Mouse (Mus musculus) ES-E14 (cell line): ENCODE results near the gene Snrnp70. TPM values are rescaled to one million over a fixed set of nuclear protein-coding genes. Genes with fewer than 3 reads are reported as not detected.

Experiments
- DNase-seq: peaks from one replicate; pipeline ENCODE4 v3.0.0-alpha.2; 2013; ENCODE audit warnings: low read depth, low spot score
- H3K27ac ChIP-seq: 2 replicates; pipeline ENCODE4 v1.5.1; 2012; ENCODE audit warnings: low read depth, mild to moderate bottlenecking, low read length, moderate library complexity, mixed read lengths; ENCODE audit not compliant: poor library complexity, insufficient read depth, severe bottlenecking
- H3K36me3 ChIP-seq: 2 replicates; pipeline ENCODE4 v1.6.1; 2012; ENCODE audit warnings: mild to moderate bottlenecking, low read length, moderate library complexity, mixed read lengths; ENCODE audit not compliant: control insufficient read depth, poor library complexity, insufficient read depth, severe bottlenecking
- H3K4me1 ChIP-seq, 2 experiments: fragments of 150-350 bp in 1 of 2; sonication (generic) in 1 of 2; 2 replicates each; pipeline ENCODE4 v1.6.1; 2012; ENCODE audit warnings: low read length in 2 of 2, mild to moderate bottlenecking in 1 of 2, mixed read lengths in 1 of 2; ENCODE audit not compliant: control insufficient read depth in 2 of 2, insufficient read depth in 2 of 2, poor library complexity in 1 of 2
- H3K4me3 ChIP-seq, 2 experiments: fragments of 150-350 bp in 1 of 2; sonication (generic) in 1 of 2; 2 replicates each; pipeline ENCODE4 v1.5.1; 2012; ENCODE audit warnings: low read length in 2 of 2, low read depth in 1 of 2, mild to moderate bottlenecking in 1 of 2, mixed read lengths in 1 of 2; ENCODE audit not compliant: insufficient read depth in 1 of 2, poor library complexity in 1 of 2, severe bottlenecking in 1 of 2
- H3K9ac ChIP-seq: 2 replicates; pipeline ENCODE4 v1.6.1; 2012; ENCODE audit warnings: low read depth, mild to moderate bottlenecking, low read length, mixed read lengths; ENCODE audit not compliant: poor library complexity, insufficient read depth, severe bottlenecking
- H3K9me3 ChIP-seq: fragments of 150-350 bp; sonication (generic); 2 replicates; pipeline ENCODE4 v1.6.1; 2012; ENCODE audit warnings: low read depth, mild to moderate bottlenecking, low read length; ENCODE audit not compliant: control insufficient read depth, insufficient read depth
- CHD2 ChIP-seq: IDR thresholded peaks from 2 replicates; pipeline ENCODE4 v1.6.1; 2014; ENCODE audit warnings: mild to moderate bottlenecking, low read depth, low read length, inconsistent platforms
- HCFC1 ChIP-seq: IDR thresholded peaks from 2 replicates; pipeline ENCODE4 v1.6.1; 2012; ENCODE audit warnings: low read length, inconsistent platforms, borderline replicate concordance; ENCODE audit not compliant: insufficient read depth
- MAFK ChIP-seq: IDR thresholded peaks from 2 replicates; pipeline ENCODE4 v1.6.1; 2014; ENCODE audit warnings: mild to moderate bottlenecking, low read depth, low read length, inconsistent platforms; ENCODE audit not compliant: insufficient read depth
- ZC3H11A ChIP-seq: IDR thresholded peaks from 2 replicates; pipeline ENCODE4 v1.6.1; 2012; ENCODE audit warnings: low read depth, mild to moderate bottlenecking, inconsistent platforms, low read length, borderline replicate concordance
- ZNF384 ChIP-seq: IDR thresholded peaks from 2 replicates; pipeline ENCODE4 v1.6.1; 2012; ENCODE audit warnings: low read depth, low read length, inconsistent platforms
- in situ Hi-C, 2 experiments: fragments of 600-800 bp; cut with MboI; formaldehyde crosslinking; loops; one replicate each; pipeline ENCODE4 v1.15.1; 2025; ENCODE audit warnings: low sequenced_read_pairs in 2 of 2, inconsistent platforms in 1 of 2; ENCODE audit not compliant: unreplicated experiment in 2 of 2
- total RNA-seq: library from RNA; depleted of rRNA; stranded (reverse); fragments of 300-350 nt; gene quantifications from 2 replicates; pipeline ENCODE4 v1.2.3, GENCODE M21; 2012

Gene Snrnp70
- total RNA-seq, 1 experiment: 303 TPM

DNA sequence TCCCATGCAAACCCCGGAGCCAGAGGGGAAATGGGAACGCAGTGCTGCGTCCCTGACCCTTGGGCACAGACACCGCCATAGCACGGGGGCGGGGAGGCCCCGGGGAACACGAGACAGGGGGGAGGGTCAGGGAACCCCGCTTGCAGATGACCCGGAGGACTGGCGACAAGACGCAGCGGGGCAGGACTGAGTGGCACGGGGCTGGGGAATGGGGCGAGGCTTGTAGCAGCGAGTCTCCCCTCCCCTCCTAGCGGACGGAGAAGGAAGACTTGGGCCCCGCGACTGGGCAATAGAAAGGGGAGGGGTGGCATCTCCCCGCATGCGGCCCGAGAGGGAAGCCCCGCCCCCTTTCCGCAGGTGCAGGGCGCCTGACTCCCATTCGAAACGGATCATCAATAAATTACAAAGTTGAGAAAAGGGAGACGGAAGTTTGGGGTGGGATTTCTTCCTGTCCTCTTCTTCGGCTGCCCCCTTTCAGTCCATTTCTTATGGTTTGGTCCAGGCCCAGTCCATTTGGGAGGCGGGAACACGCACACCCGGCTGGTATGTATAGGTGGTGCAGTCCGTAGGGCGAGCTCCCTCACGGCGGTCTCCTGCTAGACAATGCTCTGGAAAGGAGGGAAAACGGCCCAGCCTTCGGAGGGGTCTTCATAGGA, 56.0 kb downstream of the Snrnp70 start:
- no peak overlapping the region for H3K27ac ChIP-seq
- DNase-seq: no peak
- no peaks in the 10 kb centered on the region for H3K9me3 ChIP-seq
- H3K4me3 ChIP-seq: peak overlapping the region; percentile 22 to 61
- peak overlapping the region; percentile 35; the same call in 1 of the 2 replicates for H3K9ac ChIP-seq
- in situ Hi-C loops: no loop called here
- H3K4me1 ChIP-seq: peaks cover 0 to 40% of the 10 kb centered on the region in 2 experiments; a peak in 3 of 4 replicates
- TF ChIP-seq HCFC1 (0 out of 2 replicates have a peak, but pooled peaks have one; percentile 17), CHD2 (no peak)
- no peaks in the 10 kb centered on the region for H3K36me3 ChIP-seq

DNA sequence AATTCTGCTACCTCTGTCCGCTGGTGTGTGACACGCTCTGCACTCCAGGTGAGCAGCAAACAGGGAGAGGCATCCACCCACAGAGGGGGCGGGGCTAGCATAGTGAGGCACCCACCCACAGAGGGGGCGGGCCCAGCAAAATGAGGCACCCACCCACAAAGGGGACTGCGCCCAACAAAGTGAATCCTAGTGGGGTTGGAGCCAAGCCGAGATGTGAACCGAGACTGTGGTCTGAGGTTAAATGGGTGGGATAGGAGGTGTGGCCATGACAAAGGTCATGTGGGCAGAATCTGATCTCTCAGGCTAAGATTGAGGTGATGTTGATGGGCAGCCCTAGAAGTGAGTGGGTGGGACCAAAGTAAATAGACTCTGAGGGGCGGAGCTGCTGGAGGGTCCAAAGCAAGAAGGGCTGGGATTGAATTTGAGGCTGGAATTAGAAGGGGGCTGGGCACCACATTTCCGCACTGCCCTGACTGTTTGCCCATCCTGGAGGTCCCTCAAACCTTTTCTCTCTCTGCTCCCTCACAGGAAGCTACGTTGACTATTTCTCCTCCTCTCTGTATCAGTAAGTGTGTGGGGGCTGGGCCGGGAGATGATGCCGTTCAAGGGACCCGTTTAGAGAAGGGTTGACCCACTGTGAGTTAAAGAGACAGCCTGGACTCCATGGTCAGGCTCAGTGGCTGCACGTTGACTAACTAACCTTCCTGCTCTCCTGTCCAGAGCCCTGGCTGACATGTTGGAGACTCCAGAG, 57.2 kb downstream of the Snrnp70 start:
- no peak for TF ChIP-seq HCFC1
- no peak for TF ChIP-seq MAFK
- TF ChIP-seq CHD2: no peak
- no peak for TF ChIP-seq ZC3H11A
- no peak for TF ChIP-seq ZNF384
- H3K36me3 ChIP-seq: no peaks in the 10 kb centered on the region
- peak; percentile 85 for DNase-seq
- peaks cover 0 to 39% of the 10 kb centered on the region in 2 experiments; a peak in 3 of 4 replicates for H3K4me1 ChIP-seq
- in situ Hi-C loops: no loop called here
- H3K4me3 ChIP-seq: peak overlapping the region in 1 of 2 experiments; percentile 22; a peak in 2 of 4 replicates
- H3K9me3 ChIP-seq: no peaks in the 10 kb centered on the region
- no peak overlapping the region for H3K9ac ChIP-seq
- H3K27ac ChIP-seq: no peak overlapping the region

- peaks cover 3 to 39% of the 10 kb centered on the region in 2 experiments for H3K4me1 ChIP-seq
- no peaks in the 10 kb centered on the region for H3K9me3 ChIP-seq
- no peak overlapping the region for H3K9ac ChIP-seq
- TF ChIP-seq ZC3H11A (no peak), MAFK (no peak), CHD2 (no peak), ZNF384 (no peak), HCFC1 (no peak)
- no peak for DNase-seq
- no peaks in the 10 kb centered on the region for H3K36me3 ChIP-seq
- in situ Hi-C loops: no loop called here
- no peak overlapping the region for H3K27ac ChIP-seq
- H3K4me3 ChIP-seq: no peak overlapping the region
Observed at GRCm38 (mm10) chr7:45337469-45337868, 58.1 kb downstream of the Snrnp70 start.

GRCm38 (mm10) chr7:45336319-45336718, 59.2 kb downstream of the Snrnp70 start:
- peaks cover 5 to 38% of the 10 kb centered on the region in 2 experiments for H3K4me1 ChIP-seq
- TF ChIP-seq ZNF384 (no peak), CHD2 (no peak), HCFC1 (no peak), MAFK (no peak), ZC3H11A (no peak)
- no peak overlapping the region for H3K9ac ChIP-seq
- no peaks in the 10 kb centered on the region for H3K9me3 ChIP-seq
- no peak overlapping the region for H3K4me3 ChIP-seq
- no peak overlapping the region for H3K27ac ChIP-seq
- DNase-seq: no peak
- in situ Hi-C loops: no loop called here
- no peaks in the 10 kb centered on the region for H3K36me3 ChIP-seq
